Mouse (Mus musculus) C2C12 (cell line): ENCODE measurements around the gene Dst.

Experiments
- CTCF ChIP-seq: IDR thresholded peaks from one replicate; pipeline ENCODE4 v1.5.1; 2011; ENCODE audit not compliant: control insufficient read depth, insufficient read depth, insufficient read length
- FOSL1 ChIP-seq: IDR thresholded peaks from one replicate; pipeline ENCODE4 v1.8.0; 2011; ENCODE audit warnings: mild to moderate bottlenecking, low read length; ENCODE audit not compliant: poor library complexity, insufficient read depth, severe bottlenecking
- MAX ChIP-seq: IDR thresholded peaks from one replicate; pipeline ENCODE4 v1.6.1; 2011; ENCODE audit warnings: mild to moderate bottlenecking, control low read depth
- USF1 ChIP-seq: IDR thresholded peaks from one replicate; pipeline ENCODE4 v1.6.1; 2011; ENCODE audit warnings: low read depth, mild to moderate bottlenecking, control low read depth, moderate library complexity

- no peak for TF ChIP-seq CTCF
- no peak for TF ChIP-seq USF1
- TF ChIP-seq MAX = peak; percentile 49
- no peak for TF ChIP-seq FOSL1
Measured at GRCm38 (mm10) chr1:34060446-34060845, 152.4 kb downstream of the Dst start.
